Mouse (Mus musculus) cerebellum, postnatal 36 days (tissue): ENCODE data around the gene AI413582.

Experiments
- DNase-seq, 2 experiments: peaks; one replicate each; pipeline ENCODE4 v3.0.0; 2021 to 2022; ENCODE audit warnings: mixed read lengths in 2 of 2

The AI413582 gene

DNA sequence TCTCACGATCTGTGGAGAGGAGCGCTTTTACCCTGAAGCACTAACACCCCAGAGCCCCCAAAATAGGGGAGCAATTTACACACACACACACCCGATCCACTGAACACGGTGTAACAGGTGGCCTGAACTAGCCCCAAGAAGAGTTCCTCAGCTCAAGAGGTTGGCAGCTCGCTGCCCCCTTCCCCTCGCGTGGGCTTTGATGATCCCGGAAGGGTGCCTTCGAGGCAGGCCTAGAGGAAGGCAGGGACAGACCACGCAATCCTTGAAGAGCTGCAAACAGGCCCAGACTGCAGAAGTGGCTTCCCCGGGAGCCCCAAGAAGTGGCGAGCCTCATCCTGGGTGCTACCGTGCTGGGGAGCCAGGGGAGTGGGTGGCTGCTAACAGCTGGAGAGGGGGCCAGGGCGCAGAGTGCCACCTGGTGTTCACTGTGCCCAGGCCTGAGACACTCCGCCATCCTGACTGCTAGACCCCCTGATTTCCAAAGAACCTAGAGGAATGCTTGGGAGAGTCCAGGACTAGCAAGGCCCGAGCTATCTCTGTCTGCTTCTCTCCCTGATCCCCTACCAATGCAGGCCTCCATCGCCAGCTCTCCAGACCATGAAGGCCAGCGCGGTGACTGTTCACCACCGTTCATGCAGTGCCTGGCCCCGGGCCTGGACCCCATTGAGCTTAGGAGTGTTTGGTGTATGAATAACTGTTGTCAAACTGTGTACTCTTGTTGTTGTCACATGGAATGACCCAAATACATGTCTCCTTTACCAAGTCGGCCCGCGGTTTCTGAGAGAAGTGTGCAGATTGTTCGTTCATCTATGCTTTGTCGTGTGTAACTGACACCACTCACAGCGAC lies 51.4 kb downstream of the AI413582 start:
- no peak for DNase-seq
